Mouse (Mus musculus) thymus, adult 2 months (tissue): ENCODE data around the gene Spo11. TPM values are rescaled to one million over a fixed set of nuclear protein-coding genes. Genes with fewer than 3 reads are reported as not detected.

ENCODE experiments used
- DNase-seq: peaks from one replicate; pipeline ENCODE4 v3.0.0; 2021
- H3K27ac ChIP-seq: fragments of 200-500 bp; 2 replicates; pipeline ENCODE4 v1.5.1; 2012; ENCODE audit warnings: low read length, control low read depth; ENCODE audit not compliant: control insufficient read depth, insufficient read depth
- H3K27me3 ChIP-seq: fragments of 200-500 bp; 2 replicates; pipeline ENCODE4 v1.6.1; 2012; ENCODE audit warnings: mild to moderate bottlenecking, low read length, moderate library complexity, mixed read lengths; ENCODE audit not compliant: control insufficient read depth, insufficient read depth
- H3K36me3 ChIP-seq: fragments of 200-500 bp; 2 replicates; pipeline ENCODE4 v1.6.1; 2012; ENCODE audit warnings: mild to moderate bottlenecking, low read length, moderate library complexity; ENCODE audit not compliant: control insufficient read depth, insufficient read depth
- H3K4me1 ChIP-seq: fragments of 200-500 bp; replicated peaks from 2 replicates; pipeline ENCODE4 v1.6.1; 2012; ENCODE audit warnings: low read length; ENCODE audit not compliant: control insufficient read depth, insufficient read depth
- H3K4me3 ChIP-seq: fragments of 200-500 bp; 2 replicates; pipeline ENCODE4 v1.5.1; 2012; ENCODE audit warnings: mild to moderate bottlenecking, low read length, control low read depth, moderate library complexity; ENCODE audit not compliant: control insufficient read depth, insufficient read depth
- CTCF ChIP-seq: fragments of 200-500 bp; IDR thresholded peaks from 2 replicates; pipeline ENCODE4 v1.5.1; 2012; ENCODE audit warnings: mild to moderate bottlenecking, control low read depth, low read length, moderate library complexity, borderline replicate concordance; ENCODE audit not compliant: control insufficient read depth, poor library complexity, insufficient read depth; ENCODE audit errors: extremely low read depth
- POLR2A ChIP-seq: fragments of 200-500 bp; IDR thresholded peaks from 2 replicates; pipeline ENCODE4 v1.6.1; 2012; ENCODE audit warnings: mild to moderate bottlenecking, low read length, control low read depth, moderate library complexity; ENCODE audit not compliant: control insufficient read depth, poor library complexity, insufficient read depth; ENCODE audit errors: extremely low read depth
- WGBS: fragments of 180-500 bp; shearing (Covaris S2); methylation state at CpG from one replicate; pipeline ENCODE4 v1.1.7; 2018; 5-methylcytosine and 5-hydroxymethylcytosine counted together
- polyA plus RNA-seq: library from polyadenylated mRNA; depleted of rRNA; stranded (reverse); fragments of >200 nt; gene quantifications from 2 replicates; pipeline ENCODE4 v1.2.3, GENCODE M21; 2012

The Spo11 gene
- polyA plus RNA-seq, 1 experiment = 126 TPM

- no peak overlapping the region for H3K27ac ChIP-seq
- TF ChIP-seq POLR2A = no peak
- TF ChIP-seq CTCF = no peak
- WGBS = 84% methylated on average over 9 of the region's 9 CpGs
- H3K4me1 ChIP-seq = peaks cover 8% of the 10 kb centered on the region
- H3K36me3 ChIP-seq = peaks cover 40% of the 10 kb centered on the region
- peak; percentile 47 for DNase-seq
- no peak overlapping the region for H3K4me3 ChIP-seq
- no peaks in the 10 kb centered on the region for H3K27me3 ChIP-seq
Observed at GRCm38 (mm10) chr2:172982776-172983561, 5.5 kb downstream of the Spo11 start.

GRCm38 (mm10) chr2:172990161-172990560 is 12.7 kb downstream of the Spo11 start:
- Histone ChIP-seq H3K4me3 (no peak overlapping the region), H3K27ac (no peak overlapping the region), H3K4me1 (no peaks in the 10 kb centered on the region), H3K27me3 (no peaks in the 10 kb centered on the region), H3K36me3 (peaks cover 69% of the 10 kb centered on the region)
- 96% methylated on average over 6 of the region's 6 CpGs for WGBS
- no peak for DNase-seq
- TF ChIP-seq CTCF = no peak
- TF ChIP-seq POLR2A = no peak

GRCm38 (mm10) chr2:172996207-172996606 is 18.7 kb downstream of the Spo11 start:
- peaks cover 10% of the 10 kb centered on the region for H3K4me1 ChIP-seq
- TF ChIP-seq CTCF (peak; percentile 81; the same call in 1 of the 2 replicates), POLR2A (no peak)
- peak; percentile 83 for DNase-seq
- WGBS = 24% methylated on average over 4 of the region's 4 CpGs
- no peaks in the 10 kb centered on the region for H3K27me3 ChIP-seq
- peaks cover 10% of the 10 kb centered on the region for H3K36me3 ChIP-seq
- no peak overlapping the region for H3K4me3 ChIP-seq
- H3K27ac ChIP-seq = no peak overlapping the region

DNA sequence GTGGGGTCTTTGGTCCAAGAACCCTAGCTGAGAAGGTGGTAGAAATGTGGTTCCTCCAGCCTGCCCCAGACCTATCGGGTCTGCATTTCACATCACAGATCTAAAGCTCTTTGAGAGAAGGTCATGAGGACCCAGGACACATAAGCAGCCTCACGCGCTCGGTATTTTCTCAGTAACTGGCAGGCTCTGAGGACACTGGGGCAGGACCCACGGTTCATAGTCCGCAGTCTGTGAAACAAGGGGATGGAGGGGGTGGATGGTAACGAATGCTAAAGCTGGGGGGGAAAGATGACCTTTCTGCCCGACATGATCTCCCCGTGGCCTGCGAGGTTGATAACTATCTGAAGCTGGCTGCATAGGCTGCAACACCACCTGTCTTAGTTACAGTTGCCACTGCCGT is 20.2 kb downstream of the Spo11 start:
- Histone ChIP-seq H3K27me3 (no peaks in the 10 kb centered on the region), H3K36me3 (peaks cover 4% of the 10 kb centered on the region), H3K27ac (no peak overlapping the region), H3K4me1 (peaks cover 13% of the 10 kb centered on the region), H3K4me3 (no peak overlapping the region)
- no peak for DNase-seq
- 87% methylated on average over 11 of the region's 11 CpGs for WGBS
- TF ChIP-seq CTCF (no peak), POLR2A (no peak)

- Histone ChIP-seq H3K4me3 (no peak overlapping the region), H3K27me3 (no peaks in the 10 kb centered on the region), H3K27ac (no peak overlapping the region), H3K4me1 (peaks cover 13% of the 10 kb centered on the region), H3K36me3 (peaks cover 10% of the 10 kb centered on the region)
- DNase-seq = no peak
- WGBS = 82% methylated on average over 7 of the region's 7 CpGs
- no peak for TF ChIP-seq CTCF
- TF ChIP-seq POLR2A = no peak
Observed at GRCm38 (mm10) chr2:172998478-172998877, 21.0 kb downstream of the Spo11 start.

DNA sequence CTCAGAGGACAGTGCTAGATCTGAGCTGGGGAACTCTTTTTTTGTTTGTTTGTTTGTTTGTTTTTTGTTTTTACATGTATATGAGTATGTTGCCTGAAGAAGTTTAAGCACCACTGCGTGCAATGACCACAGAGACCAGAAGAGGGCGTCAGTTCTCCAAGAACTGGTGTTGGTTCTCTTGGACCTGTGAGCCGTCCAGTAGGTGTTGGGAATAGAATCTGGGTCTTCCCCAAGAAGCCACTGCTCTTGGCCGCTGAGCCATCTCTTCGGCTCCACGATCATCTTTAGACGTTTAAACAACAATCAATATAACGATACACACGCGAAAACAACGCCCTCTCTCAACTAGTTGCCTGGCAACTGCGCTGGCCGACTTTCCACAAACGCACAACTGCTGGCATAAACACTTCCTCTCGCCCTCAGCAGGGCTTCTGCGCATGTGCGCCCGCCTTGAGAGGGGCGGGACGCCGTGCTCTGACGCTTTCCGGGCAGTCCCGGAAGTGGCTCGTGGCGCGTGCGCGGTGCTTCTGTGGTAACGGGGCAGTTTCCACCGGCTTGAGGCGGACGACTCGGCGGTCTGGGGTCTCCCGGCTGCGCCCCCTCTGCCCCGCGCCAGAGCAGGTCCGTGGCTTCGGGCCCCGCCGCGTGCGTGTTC is 22.3 kb downstream of the Spo11 start, which contains the start of gene Rae1:
Gene Rae1 (plus strand): TSS at position 488 of the 655 bp plus-strand sequence.
- Histone ChIP-seq H3K36me3 (peaks cover 19% of the 10 kb centered on the region), H3K27ac (no peak within 1 kb of the TSS), H3K4me3 (peak within 1 kb of the TSS; percentile 64), H3K27me3 (no peaks in the 10 kb centered on the region), H3K4me1 (peaks cover 13% of the 10 kb centered on the region)
- TF ChIP-seq POLR2A (peak; percentile 60), CTCF (peak; percentile 67; the same call in 1 of the 2 replicates)
- peak; percentile 98 for DNase-seq
- WGBS = under 1% methylated on average over 45 of the region's 45 CpGs

- Histone ChIP-seq H3K36me3 (peaks cover 20% of the 10 kb centered on the region), H3K27me3 (no peaks in the 10 kb centered on the region), H3K4me3 (peak overlapping the region; percentile 64), H3K27ac (no peak overlapping the region), H3K4me1 (peaks cover 13% of the 10 kb centered on the region)
- DNase-seq = no peak
- under 1% methylated on average over 42 of the region's 42 CpGs for WGBS
- no peak for TF ChIP-seq POLR2A
- no peak for TF ChIP-seq CTCF
Observed at GRCm38 (mm10) chr2:173000285-173000652, 22.8 kb downstream of the Spo11 start.
